Mouse (Mus musculus) bone marrow macrophage, adult 2 months (primary cell): ENCODE measurements around the gene Fzd7.

Source experiments
- CTCF ChIP-seq: IDR thresholded peaks from 2 replicates; pipeline ENCODE4 v1.5.1; 2012; ENCODE audit warnings: low read depth, mild to moderate bottlenecking, low read length, moderate library complexity
- POLR2A ChIP-seq: IDR thresholded peaks from 2 replicates; pipeline ENCODE4 v1.6.1; 2012; ENCODE audit warnings: mild to moderate bottlenecking, low read depth, low read length, borderline replicate concordance

DNA sequence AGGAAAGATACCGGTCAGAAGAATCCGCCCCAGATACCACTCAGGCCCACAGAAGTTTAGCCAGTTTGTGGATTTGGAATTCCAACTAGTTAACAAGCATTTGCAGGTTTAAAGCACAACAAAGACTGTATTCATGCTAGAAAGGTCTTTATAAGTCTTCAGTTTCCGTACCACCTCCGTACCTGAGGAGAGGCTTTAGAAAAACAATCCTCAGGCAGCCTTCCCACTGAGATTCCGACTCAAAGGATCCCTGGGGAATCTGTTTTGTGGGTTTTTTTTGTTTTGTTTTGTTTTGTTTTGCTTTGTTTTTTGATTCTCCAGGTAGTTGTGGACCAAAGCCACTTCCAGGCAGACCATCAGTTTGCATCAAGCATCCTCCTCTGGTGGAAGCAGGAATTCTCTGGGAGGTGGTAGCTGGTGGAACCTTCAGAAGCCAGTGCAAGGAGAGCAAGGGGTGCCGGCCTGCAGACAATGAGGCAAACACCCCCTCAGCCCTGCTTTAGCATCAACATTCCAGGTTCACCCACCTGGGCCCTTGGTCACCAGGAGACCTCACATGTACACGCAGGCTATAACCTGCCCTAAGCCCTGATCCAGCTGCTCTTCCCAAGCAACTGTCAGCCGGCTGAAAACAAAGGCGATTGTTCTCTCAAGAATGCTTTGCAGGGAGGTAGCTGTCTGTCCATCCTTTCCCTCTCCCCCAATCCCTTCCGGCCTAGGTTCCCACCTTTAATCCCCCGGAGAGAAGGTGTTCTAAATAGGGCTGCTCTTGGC, 33.5 kb upstream of the Fzd7 start:
- TF ChIP-seq POLR2A (no peak), CTCF (no peak)
